In the genomic region with DNA sequence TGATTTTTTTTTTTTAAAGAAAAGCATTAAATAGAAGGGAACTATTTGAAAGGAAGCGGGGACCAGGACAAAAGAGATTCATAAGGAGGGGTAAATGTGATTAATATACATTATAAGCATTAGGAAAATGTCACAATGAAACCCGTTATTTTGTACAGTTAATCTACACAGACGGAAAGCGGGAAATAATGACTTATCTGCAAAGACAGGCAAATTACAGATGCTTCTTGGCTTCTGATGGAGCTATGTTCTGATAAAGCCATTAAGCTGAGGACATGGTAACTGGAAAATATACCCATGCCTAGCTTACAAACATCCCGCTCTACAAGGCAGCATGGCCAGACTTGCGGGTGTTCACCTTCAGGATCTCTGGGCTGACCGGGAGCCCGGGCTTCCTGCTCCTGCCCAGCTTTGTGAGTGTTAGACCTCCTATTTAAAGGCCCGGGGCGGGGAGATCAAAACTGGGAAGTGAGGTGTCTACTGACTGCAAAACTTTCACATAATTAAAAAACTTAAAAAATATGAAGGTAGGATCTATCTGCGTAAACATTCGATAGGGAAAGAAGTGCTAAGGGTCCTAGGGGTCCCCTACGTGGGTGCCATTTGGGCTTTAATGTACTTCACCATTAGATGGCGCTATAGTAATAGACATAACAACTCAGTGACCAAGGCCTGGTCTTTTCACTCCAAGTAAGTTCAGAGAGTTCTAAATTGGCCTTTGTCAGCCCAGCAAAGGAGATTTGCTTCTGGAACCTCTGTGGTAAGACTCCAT, we compare ENCODE assay signal across 8 mouse cellular contexts. TPM values are rescaled to one million over a fixed set of nuclear protein-coding genes. Genes with fewer than 3 reads are reported as not detected.
DNase-seq lines count a peak whose midpoint lies in the region; ATAC-seq and TF ChIP-seq lines count a peak whose summit lies in the region.

No protein-coding gene starts in this region.

- TF ChIP-seq EP300 in liver, postnatal 0 days (IDR thresholded peaks at IDR 0.05; ENCODE audit: low read depth): peak; percentile 81

- DNase-seq in hindbrain, embryonic 11.5 days (ENCODE audit: low spot score): peak; percentile 77
- peak; percentile 46 for DNase-seq in c-Kit-positive CD71-negative TER-119-negative erythroid progenitor cells, embryonic 14.5 days (ENCODE audit: low read depth)
- DNase-seq in kidney, adult 18-20 months: peak; percentile 47
- peak; percentile 28 for DNase-seq in liver, postnatal 0 days
- DNase-seq in retina, postnatal 7 days (ENCODE audit: low read depth, low spot score): peak; percentile 53
- no peak for DNase-seq in right cerebral cortex, postnatal 36 days (ENCODE audit: low spot score in 2 of 2)

- no peaks in the 10 kb centered on the region for H3K9me3 ChIP-seq in hindbrain, embryonic 11.5 days (ENCODE audit: control insufficient read depth, low read length)
- H3K9me3 ChIP-seq in hindbrain, embryonic 13.5 days: no peaks in the 10 kb centered on the region
- H3K9me3 ChIP-seq in forebrain, embryonic 15.5 days: no peaks in the 10 kb centered on the region
- H3K9me3 ChIP-seq in liver, postnatal 0 days (ENCODE audit: low read length): no peaks in the 10 kb centered on the region

- no peak overlapping the region for H3K27ac ChIP-seq in hindbrain, embryonic 11.5 days (ENCODE audit: low read depth, low read length)
- H3K27ac ChIP-seq in hindbrain, embryonic 13.5 days: no peak overlapping the region
- H3K27ac ChIP-seq in forebrain, embryonic 15.5 days (replicated peaks): no peak overlapping the region
- H3K27ac ChIP-seq in liver, postnatal 0 days (ENCODE audit: low read depth): no peak overlapping the region

- H3K4me1 ChIP-seq in hindbrain, embryonic 11.5 days (replicated peaks; ENCODE audit: control insufficient read depth, insufficient read depth, low read length): no peaks in the 10 kb centered on the region
- H3K4me1 ChIP-seq in hindbrain, embryonic 13.5 days (replicated peaks): peaks cover 10% of the 10 kb centered on the region
- no peaks in the 10 kb centered on the region for H3K4me1 ChIP-seq in forebrain, embryonic 15.5 days
- peaks cover 4% of the 10 kb centered on the region; the same call in 1 of the 2 replicates for H3K4me1 ChIP-seq in liver, postnatal 0 days (ENCODE audit: insufficient read depth)

- ATAC-seq in hindbrain, embryonic 11.5 days (ENCODE audit: low FRiP score): peak; percentile 35; the same call in 1 of the 2 replicates
- no peak for ATAC-seq in hindbrain, embryonic 13.5 days (ENCODE audit: low FRiP score)
- ATAC-seq in forebrain, embryonic 15.5 days (replicated peaks): peak; percentile 70; the same call in 1 of the 2 replicates
- ATAC-seq in liver, postnatal 0 days: peak; percentile 66

- no peaks in the 10 kb centered on the region for H3K36me3 ChIP-seq in hindbrain, embryonic 11.5 days (ENCODE audit: control insufficient read depth, insufficient read depth, low read length)
- no peaks in the 10 kb centered on the region for H3K36me3 ChIP-seq in hindbrain, embryonic 13.5 days
- H3K36me3 ChIP-seq in forebrain, embryonic 15.5 days: no peaks in the 10 kb centered on the region
- no peaks in the 10 kb centered on the region for H3K36me3 ChIP-seq in liver, postnatal 0 days (replicated peaks; ENCODE audit: insufficient read depth, low read length)

- H3K4me2 ChIP-seq in hindbrain, embryonic 11.5 days (replicated peaks; ENCODE audit: low read depth, low read length): no peak overlapping the region
- no peak overlapping the region for H3K4me2 ChIP-seq in hindbrain, embryonic 13.5 days
- no peak overlapping the region for H3K4me2 ChIP-seq in forebrain, embryonic 15.5 days (replicated peaks)
- H3K4me2 ChIP-seq in liver, postnatal 0 days (ENCODE audit: low read depth, low read length): peak overlapping the region; percentile 42

- H3K4me3 ChIP-seq in hindbrain, embryonic 11.5 days (ENCODE audit: low read depth, low read length): no peak overlapping the region
- no peak overlapping the region for H3K4me3 ChIP-seq in hindbrain, embryonic 13.5 days
- H3K4me3 ChIP-seq in forebrain, embryonic 15.5 days: no peak overlapping the region
- H3K4me3 ChIP-seq in liver, postnatal 0 days (ENCODE audit: low read depth, low read length): no peak overlapping the region

- H3K27me3 ChIP-seq in hindbrain, embryonic 11.5 days (ENCODE audit: control insufficient read depth, insufficient read depth, low read length): no peaks in the 10 kb centered on the region
- no peaks in the 10 kb centered on the region for H3K27me3 ChIP-seq in hindbrain, embryonic 13.5 days
- H3K27me3 ChIP-seq in forebrain, embryonic 15.5 days: no peaks in the 10 kb centered on the region
- no peaks in the 10 kb centered on the region for H3K27me3 ChIP-seq in liver, postnatal 0 days (ENCODE audit: insufficient read depth, low read length)

- 51% methylated on average over 14 of the region's 14 CpGs for WGBS in hindbrain, embryonic 11.5 days
- 47% methylated on average over 14 of the region's 14 CpGs for WGBS in hindbrain, embryonic 13.5 days
- 46% methylated on average over 14 of the region's 14 CpGs for WGBS in forebrain, embryonic 15.5 days
- WGBS in liver, postnatal 0 days (ENCODE audit: insufficient replicate concordance): 30% methylated on average over 14 of the region's 14 CpGs

- peak; percentile 80 for TF ChIP-seq CTCF in liver, postnatal 0 days (IDR thresholded peaks at IDR 0.05; ENCODE audit: low read depth)

- no peak overlapping the region for H3K9ac ChIP-seq in hindbrain, embryonic 11.5 days (ENCODE audit: low read depth, low read length)
- H3K9ac ChIP-seq in hindbrain, embryonic 13.5 days: no peak overlapping the region
- H3K9ac ChIP-seq in forebrain, embryonic 15.5 days (replicated peaks): no peak overlapping the region
- H3K9ac ChIP-seq in liver, postnatal 0 days (replicated peaks): no peak overlapping the region

RNA-seq across cellular contexts. Expression of a gene that starts 55.5 kb away (rescaled TPM):
- 31.1 and 40.2 TPM in 2 replicates for polyA plus RNA-seq in hindbrain, embryonic 11.5 days (2014; fragmentation: Nextera tagmentation; extraction: Ambion mirVana)
- polyA plus RNA-seq in hindbrain, embryonic 13.5 days (2015; fragmentation: Nextera tagmentation; extraction: Ambion mirVana): 17.0 and 21.5 TPM in 2 replicates
- polyA plus RNA-seq in forebrain, embryonic 15.5 days (2015; fragmentation: Nextera tagmentation; extraction: Ambion mirVana): 19.8 and 22.2 TPM in 2 replicates
- polyA plus RNA-seq in liver, postnatal 0 days (2015; fragmentation: Nextera tagmentation; extraction: Ambion mirVana): 8.1 and 9.2 TPM in 2 replicates

RNA-seq across cellular contexts. Expression of a gene that starts 55.8 kb away (rescaled TPM):
- polyA plus RNA-seq in hindbrain, embryonic 11.5 days (2014; fragmentation: Nextera tagmentation; extraction: Ambion mirVana): 0.40 TPM in 1 of 2 replicates, not detected in the other
- not detected in 2 replicates for polyA plus RNA-seq in hindbrain, embryonic 13.5 days (2015; fragmentation: Nextera tagmentation; extraction: Ambion mirVana)
- polyA plus RNA-seq in forebrain, embryonic 15.5 days (2015; fragmentation: Nextera tagmentation; extraction: Ambion mirVana): 0.29 TPM in 1 of 2 replicates, not detected in the other
- polyA plus RNA-seq in liver, postnatal 0 days (2015; fragmentation: Nextera tagmentation; extraction: Ambion mirVana): 0.09 TPM in 1 of 2 replicates, not detected in the other

Comparison
In these comparisons a context has a peak if more than half of its experiments do, and no peak if none do; other contexts are left out.
1. DNase-seq: peak in hindbrain, embryonic 11.5 days (single experiment), c-Kit-positive CD71-negative TER-119-negative erythroid progenitor cells, embryonic 14.5 days (single experiment), kidney, adult 18-20 months (single experiment), liver, postnatal 0 days (single experiment) and retina, postnatal 7 days (single experiment); none in right cerebral cortex, postnatal 36 days (0 of 2).